Mouse (Mus musculus) liver, postnatal 0 days (tissue): ENCODE measurements around the gene Cideb.

ENCODE experiments used
- CTCF ChIP-seq: sonication (generic); IDR thresholded peaks from 2 replicates; pipeline ENCODE4 v1.5.1; 2016; ENCODE audit warnings: antibody characterized with exemption, low read depth
- EP300 ChIP-seq: IDR thresholded peaks from 2 replicates; pipeline ENCODE4 v1.6.1; 2016; ENCODE audit warnings: antibody characterized with exemption, low read depth, mild to moderate bottlenecking

DNA sequence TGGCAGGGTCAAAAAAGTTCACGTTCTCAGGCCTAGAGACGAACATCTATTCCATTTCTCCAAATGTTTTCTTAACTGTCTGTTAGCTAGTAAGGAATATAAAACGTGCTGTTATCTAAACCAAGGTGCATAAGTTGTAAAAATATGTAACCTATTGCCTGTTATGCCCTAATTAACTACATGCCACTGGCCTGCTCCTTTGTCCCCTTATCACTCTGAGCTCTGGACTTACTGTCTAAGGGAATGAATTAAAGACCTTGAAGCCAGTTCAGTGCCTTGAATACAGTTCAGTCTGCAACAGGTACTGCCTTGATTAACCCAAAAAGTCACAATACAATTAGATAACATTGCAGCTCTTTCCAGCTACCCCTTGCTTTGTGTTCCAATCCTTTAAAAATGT lies 22.9 kb downstream of the Cideb start:
- TF ChIP-seq EP300 (no peak), CTCF (no peak)
